Mouse (Mus musculus): ENCODE data around the gene Chmp4b.

The Chmp4b gene

GRCm38 (mm10) chr2:154685772-154686171, 34.3 kb downstream of the Chmp4b start:
- no peak for DNase-seq

GRCm38 (mm10) chr2:154686819-154687218, 35.3 kb downstream of the Chmp4b start:
- DNase-seq = no peak

- DNase-seq = no peak
Measured at GRCm38 (mm10) chr2:154689391-154689790, 37.9 kb downstream of the Chmp4b start.

- DNase-seq = no peak
Measured at GRCm38 (mm10) chr2:154690959-154691358, 39.5 kb downstream of the Chmp4b start.

- no peak for DNase-seq
Measured at GRCm38 (mm10) chr2:154693186-154693940, 41.9 kb downstream of the Chmp4b start.

GRCm38 (mm10) chr2:154693941-154694256, 42.4 kb downstream of the Chmp4b start:
- DNase-seq = no peak

GRCm38 (mm10) chr2:154695690-154696089, 44.2 kb downstream of the Chmp4b start:
- DNase-seq = no peak

GRCm38 (mm10) chr2:154696660-154697059, 45.2 kb downstream of the Chmp4b start:
- no peak for DNase-seq

GRCm38 (mm10) chr2:154699360-154699759, 47.9 kb downstream of the Chmp4b start:
- DNase-seq = no peak

- DNase-seq = no peak
Measured at GRCm38 (mm10) chr2:154700177-154700576, 48.7 kb downstream of the Chmp4b start.

GRCm38 (mm10) chr2:154702637-154703315, 51.3 kb downstream of the Chmp4b start:
- DNase-seq = peak; percentile 58

- DNase-seq = no peak
Measured at GRCm38 (mm10) chr2:154706526-154707280, 55.2 kb downstream of the Chmp4b start.

GRCm38 (mm10) chr2:154707284-154707683, 55.8 kb downstream of the Chmp4b start:
- DNase-seq = no peak

GRCm38 (mm10) chr2:154707830-154708385, 56.4 kb downstream of the Chmp4b start:
- no peak for DNase-seq

- DNase-seq = no peak
Measured at GRCm38 (mm10) chr2:154711701-154712100, 60.2 kb downstream of the Chmp4b start.

- peak; percentile 63 for DNase-seq
Measured at GRCm38 (mm10) chr2:154712271-154712677, 60.8 kb downstream of the Chmp4b start.

- no peak for DNase-seq
Measured at GRCm38 (mm10) chr2:154713083-154713482, 61.6 kb downstream of the Chmp4b start.

- no peak for DNase-seq
Measured at GRCm38 (mm10) chr2:154713964-154714363, 62.5 kb downstream of the Chmp4b start.

- DNase-seq = no peak
Measured at GRCm38 (mm10) chr2:154716586-154716985, 65.1 kb downstream of the Chmp4b start.

GRCm38 (mm10) chr2:154717081-154717480, 65.6 kb downstream of the Chmp4b start:
- DNase-seq = no peak

- DNase-seq = no peak
Measured at GRCm38 (mm10) chr2:154718855-154719556, 67.5 kb downstream of the Chmp4b start.

- no peak for DNase-seq
Measured at GRCm38 (mm10) chr2:154720315-154720714, 68.8 kb downstream of the Chmp4b start.

- no peak for DNase-seq
Measured at GRCm38 (mm10) chr2:154723473-154723872, 72.0 kb downstream of the Chmp4b start.

Measured in thymus, postnatal 25 days (tissue).